Mouse (Mus musculus) cerebellum, adult 9-10 months (tissue): ENCODE results near the gene Iqsec1.
A peak's percentile ranks its signal among the peaks of the same experiment; 100 is the strongest.

Experiments used
- DNase-seq: peaks from one replicate; pipeline ENCODE4 v3.0.0; 2022

The Iqsec1 gene

GRCm38 (mm10) chr6:90887024-90887775 lies 101.3 kb downstream of the Iqsec1 start:
- DNase-seq: no peak

GRCm38 (mm10) chr6:90885626-90886025 lies 102.9 kb downstream of the Iqsec1 start:
- DNase-seq: no peak

GRCm38 (mm10) chr6:90884631-90885030 lies 103.9 kb downstream of the Iqsec1 start:
- no peak for DNase-seq

- no peak for DNase-seq
These were observed 107.5 kb downstream of the Iqsec1 start for GRCm38 (mm10) chr6:90880975-90881374.

- DNase-seq: no peak
These were observed 108.1 kb downstream of the Iqsec1 start for GRCm38 (mm10) chr6:90880404-90880803.

GRCm38 (mm10) chr6:90871581-90871980 lies 116.9 kb downstream of the Iqsec1 start:
- no peak for DNase-seq

- no peak for DNase-seq
These were observed 120.5 kb downstream of the Iqsec1 start for GRCm38 (mm10) chr6:90868033-90868432.

- DNase-seq: no peak
These were observed 127.1 kb downstream of the Iqsec1 start for GRCm38 (mm10) chr6:90861370-90861769.

- DNase-seq: no peak
These were observed 130.6 kb downstream of the Iqsec1 start for GRCm38 (mm10) chr6:90857844-90858243.

GRCm38 (mm10) chr6:90852360-90852759 lies 136.1 kb downstream of the Iqsec1 start:
- DNase-seq: no peak

- no peak for DNase-seq
These were observed 140.4 kb downstream of the Iqsec1 start for GRCm38 (mm10) chr6:90848068-90848467.

- DNase-seq: no peak
These were observed 141.0 kb downstream of the Iqsec1 start for GRCm38 (mm10) chr6:90847523-90847922.

GRCm38 (mm10) chr6:90839972-90840371 lies 148.5 kb downstream of the Iqsec1 start:
- DNase-seq: no peak

- no peak for DNase-seq
These were observed 151.7 kb downstream of the Iqsec1 start for GRCm38 (mm10) chr6:90836749-90837148.

- no peak for DNase-seq
These were observed 158.9 kb downstream of the Iqsec1 start for GRCm38 (mm10) chr6:90829536-90829935.

GRCm38 (mm10) chr6:90825063-90825462 lies 163.4 kb downstream of the Iqsec1 start:
- DNase-seq: no peak

GRCm38 (mm10) chr6:90823322-90823721 lies 165.2 kb downstream of the Iqsec1 start:
- no peak for DNase-seq

GRCm38 (mm10) chr6:90821916-90822602 lies 166.4 kb downstream of the Iqsec1 start:
- peak; percentile 9 for DNase-seq

GRCm38 (mm10) chr6:90819880-90820279 lies 168.6 kb downstream of the Iqsec1 start:
- DNase-seq: peak; percentile 77

GRCm38 (mm10) chr6:90818956-90819355 lies 169.5 kb downstream of the Iqsec1 start:
- peak; percentile 87 for DNase-seq

- DNase-seq: peak; percentile 70
These were observed 171.9 kb downstream of the Iqsec1 start for GRCm38 (mm10) chr6:90816551-90816950.

- peak; percentile 86 for DNase-seq
These were observed 173.1 kb downstream of the Iqsec1 start for GRCm38 (mm10) chr6:90815341-90815740.

GRCm38 (mm10) chr6:90813526-90813925 lies 175.0 kb downstream of the Iqsec1 start:
- peak; percentile 61 for DNase-seq

- no peak for DNase-seq
These were observed 175.9 kb downstream of the Iqsec1 start for GRCm38 (mm10) chr6:90812584-90812983.
